Mouse (Mus musculus) kidney, postnatal 36 days (tissue): Measurements from ENCODE around the gene Fbxo24.

Experiments
- DNase-seq, 2 experiments: peaks; one replicate each; pipeline ENCODE4 v3.0.0; 2021 to 2022; ENCODE audit warnings: mixed read lengths in 2 of 2

Fbxo24 gene

DNA sequence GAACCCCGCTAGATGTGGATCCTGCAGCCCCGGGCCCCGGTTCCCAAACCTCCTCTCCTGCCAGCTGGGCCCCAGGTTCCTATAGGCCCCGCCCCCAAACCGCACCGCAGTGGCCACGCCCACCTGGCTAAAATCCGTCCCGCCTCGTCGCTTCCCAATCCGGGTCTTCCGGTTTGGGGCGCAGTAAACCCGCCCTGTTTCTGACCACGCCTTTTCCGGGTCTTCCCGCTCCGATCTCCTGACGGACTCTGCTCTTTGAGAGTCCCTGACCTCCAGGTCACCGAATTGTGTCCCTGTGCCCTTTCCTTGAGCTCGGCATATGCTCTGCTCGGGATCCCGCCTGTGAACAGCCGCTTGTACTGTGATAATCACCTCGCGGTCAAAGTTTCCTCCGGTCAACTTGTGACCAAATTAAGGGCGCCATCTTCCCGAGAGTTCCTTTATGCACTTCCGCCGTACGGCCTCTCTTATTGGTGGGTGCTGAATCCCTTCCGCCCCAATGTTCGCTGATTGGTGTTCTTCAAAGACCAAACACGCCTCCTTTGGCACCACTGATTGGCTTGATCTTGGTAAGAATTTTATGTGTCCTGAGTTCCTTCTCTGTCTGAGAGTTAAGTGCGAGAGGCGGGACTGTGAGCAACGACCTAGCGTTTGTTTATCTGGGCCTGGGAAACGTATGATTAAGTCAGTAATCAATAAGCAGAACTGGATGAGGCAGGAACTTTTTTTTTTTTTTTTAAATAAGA, 28.0 kb downstream of the Fbxo24 start, which contains the start of gene Mospd3:
Gene Mospd3 (minus strand): TSS at position 440 of the 746 bp plus-strand sequence.
- peak; percentile 98 to 99 for DNase-seq

DNA sequence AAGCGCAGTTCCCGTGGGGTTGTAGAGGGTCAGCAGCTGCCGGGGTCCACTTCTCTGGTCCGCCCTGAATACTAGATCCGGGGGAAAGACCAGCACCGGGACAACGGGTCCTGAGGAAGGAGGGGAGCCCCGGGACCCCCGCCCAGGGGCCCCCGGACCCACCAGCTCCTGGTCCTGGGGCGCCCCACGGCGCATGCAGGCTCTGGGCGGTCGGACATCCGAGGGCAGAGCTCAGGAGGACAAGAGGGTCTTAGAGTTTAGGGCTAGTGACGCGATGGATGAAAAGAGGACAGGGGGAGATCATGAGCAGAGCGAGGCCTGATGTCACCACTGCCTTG, 28.6 kb downstream of the Fbxo24 start:
- DNase-seq, result no peak

DNA sequence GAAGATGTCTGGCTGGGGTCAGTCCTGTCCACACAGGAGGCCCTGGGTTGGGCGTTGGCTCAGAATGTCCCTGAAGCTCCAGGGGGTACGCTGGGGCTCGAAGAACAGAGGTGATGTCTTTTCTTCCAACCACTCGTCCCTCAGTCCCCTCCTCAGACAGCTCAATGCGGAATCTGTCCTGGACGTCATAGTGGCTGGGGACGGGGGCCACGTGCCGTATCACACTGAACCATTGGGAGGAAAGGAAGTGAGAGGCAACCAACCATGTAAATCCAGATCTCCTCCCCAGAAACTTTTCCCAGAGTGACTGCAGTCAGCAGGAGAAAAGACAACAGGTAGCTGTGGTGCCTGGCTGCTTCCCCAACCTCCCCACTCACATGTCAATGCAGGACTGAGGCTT, 29.2 kb downstream of the Fbxo24 start:
- DNase-seq, result peak in 1 of 2 experiments; percentile 19

DNA sequence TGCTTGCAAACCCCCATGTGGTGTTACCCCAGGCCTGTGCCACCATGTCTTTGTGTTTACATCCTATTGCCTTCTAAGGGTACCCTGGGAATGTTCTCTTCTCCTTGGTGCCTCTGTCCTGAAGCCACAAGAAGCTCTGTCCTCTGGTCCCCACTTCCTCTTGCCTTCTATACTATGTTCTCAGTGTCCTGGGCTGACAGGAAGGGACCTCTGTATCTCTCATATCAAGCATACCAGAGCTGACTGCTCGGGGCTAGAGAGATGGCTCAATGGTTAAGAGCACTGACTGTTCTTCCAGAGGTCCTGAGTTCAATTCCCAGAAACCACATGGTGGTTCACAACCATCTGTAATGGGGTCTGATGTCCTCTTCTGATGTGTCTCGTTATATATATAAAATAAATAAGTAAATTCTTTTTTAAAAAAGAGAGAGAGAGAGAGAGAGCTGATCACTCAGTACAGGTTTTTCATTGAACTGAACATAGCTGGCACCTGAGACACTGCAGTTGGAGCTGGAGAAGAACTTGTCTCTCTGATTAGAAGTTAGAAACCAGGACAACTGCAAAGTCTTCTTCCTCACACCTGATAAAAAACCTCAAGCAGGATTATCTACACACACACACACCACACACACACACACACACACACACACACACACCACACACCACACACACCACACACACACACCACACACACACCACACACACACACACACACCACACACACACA, 30.5 kb downstream of the Fbxo24 start:
- DNase-seq, result no peak

DNA sequence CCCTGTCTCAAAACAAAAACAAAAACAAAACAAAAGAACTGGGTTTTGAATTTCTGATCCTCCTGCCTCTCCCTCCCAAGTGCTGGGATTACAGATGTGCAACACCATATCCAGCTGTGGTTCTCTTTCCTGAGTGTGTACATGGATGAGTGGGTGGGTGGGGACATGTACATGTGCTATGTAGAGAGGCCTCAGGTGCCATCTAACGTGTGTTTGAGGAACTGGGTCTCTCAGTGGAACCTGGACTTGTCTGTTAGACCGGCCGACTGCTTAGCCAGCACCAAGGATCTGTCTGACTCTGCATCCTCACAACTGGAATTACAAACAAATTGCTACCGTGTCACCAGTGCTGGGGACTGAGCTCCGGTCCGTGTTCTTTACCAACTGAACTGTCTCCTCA, 31.2 kb downstream of the Fbxo24 start:
- DNase-seq, result no peak

DNA sequence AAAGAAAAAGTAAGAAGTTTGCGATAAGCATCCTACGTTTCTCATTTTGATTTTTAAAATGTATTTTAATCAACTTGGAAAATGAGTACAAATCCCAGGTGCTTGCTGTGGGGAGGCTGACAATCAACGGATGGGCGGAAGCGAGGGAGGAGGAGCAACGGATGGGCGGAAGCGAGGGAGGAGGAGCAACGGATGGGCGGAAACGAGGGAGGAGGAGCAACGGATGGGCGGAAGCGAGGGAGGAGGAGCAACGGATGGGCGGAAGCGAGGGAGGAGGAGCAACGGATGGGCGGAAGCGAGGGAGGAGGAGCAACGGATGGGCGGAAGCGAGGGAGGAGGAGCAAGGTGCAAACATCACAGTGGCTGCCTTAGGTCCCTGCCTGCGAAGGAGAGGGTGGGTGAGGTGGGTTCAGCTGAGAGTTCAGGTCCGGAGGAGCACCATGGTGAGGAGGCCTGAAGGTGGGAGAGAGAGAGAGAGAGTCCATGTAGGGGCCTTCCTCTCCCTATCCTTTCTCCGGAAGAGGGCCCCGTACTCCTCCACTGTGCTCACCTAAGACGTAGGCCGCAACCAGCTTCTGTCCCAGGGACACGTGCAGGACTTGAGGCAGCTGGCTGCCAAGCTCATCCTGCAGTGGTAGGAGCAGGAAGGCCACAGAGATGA, 32.1 kb downstream of the Fbxo24 start:
- DNase-seq, result peak in 1 of 2 experiments; percentile 22

DNA sequence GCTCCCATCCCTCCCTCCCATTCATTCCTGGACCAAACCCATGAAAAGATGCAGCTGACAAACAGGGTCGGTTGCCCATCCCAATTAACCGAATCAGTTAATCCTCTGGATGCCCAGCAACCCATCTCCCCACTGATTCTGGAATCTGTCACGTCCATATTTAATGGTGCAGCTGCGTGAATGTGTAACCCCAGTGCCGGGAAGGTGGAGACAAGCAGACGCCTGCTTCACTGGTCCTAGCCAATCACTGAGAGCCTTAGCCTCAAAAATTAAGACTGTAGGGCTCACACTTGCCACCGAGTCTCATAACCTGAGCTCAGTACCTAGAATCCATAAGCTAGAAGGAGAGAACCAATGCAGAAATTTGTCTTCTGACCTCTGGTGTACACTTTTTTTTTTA, 32.9 kb downstream of the Fbxo24 start:
- DNase-seq, result no peak

DNA sequence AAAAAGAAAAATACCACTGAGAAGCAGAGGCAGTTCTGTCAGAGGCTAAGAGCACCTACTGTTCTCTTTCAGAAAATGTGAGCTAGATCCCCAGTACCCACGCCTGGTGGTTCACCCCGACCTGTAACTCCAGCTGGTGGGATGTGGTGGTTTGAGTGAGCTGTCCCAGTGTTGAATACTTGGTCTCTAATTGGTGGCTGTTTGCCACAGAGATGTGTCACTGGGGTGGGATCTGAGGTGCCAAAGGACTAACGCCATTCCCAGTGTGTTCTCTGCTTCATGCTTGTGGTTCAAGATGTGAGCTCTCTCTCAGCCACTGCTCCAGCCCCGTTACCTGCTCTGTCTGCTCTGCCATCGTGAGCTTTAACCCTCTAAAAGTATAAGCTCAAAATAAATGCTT, 38.3 kb downstream of the Fbxo24 start:
- no peak for DNase-seq

DNA sequence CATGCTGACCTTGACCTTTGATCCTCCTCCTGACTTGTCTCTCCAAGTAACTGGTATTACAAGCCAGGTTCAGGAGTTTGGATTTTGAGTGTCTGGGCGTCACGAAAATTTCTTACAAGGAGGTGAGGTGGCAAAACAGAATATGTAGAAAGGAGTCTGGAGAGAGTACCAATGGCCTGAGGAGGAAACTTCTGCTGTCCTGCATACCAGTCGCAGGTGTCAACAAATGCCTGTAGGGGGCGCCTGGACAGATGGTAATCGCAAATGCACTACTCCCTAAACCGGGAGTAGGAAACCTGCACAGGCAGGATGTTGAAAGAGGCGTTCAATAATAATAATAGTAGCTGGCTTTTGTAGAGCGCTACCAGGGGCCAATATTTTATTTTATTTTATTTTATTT, 43.8 kb downstream of the Fbxo24 start:
- peak; percentile 80 to 89 for DNase-seq

DNA sequence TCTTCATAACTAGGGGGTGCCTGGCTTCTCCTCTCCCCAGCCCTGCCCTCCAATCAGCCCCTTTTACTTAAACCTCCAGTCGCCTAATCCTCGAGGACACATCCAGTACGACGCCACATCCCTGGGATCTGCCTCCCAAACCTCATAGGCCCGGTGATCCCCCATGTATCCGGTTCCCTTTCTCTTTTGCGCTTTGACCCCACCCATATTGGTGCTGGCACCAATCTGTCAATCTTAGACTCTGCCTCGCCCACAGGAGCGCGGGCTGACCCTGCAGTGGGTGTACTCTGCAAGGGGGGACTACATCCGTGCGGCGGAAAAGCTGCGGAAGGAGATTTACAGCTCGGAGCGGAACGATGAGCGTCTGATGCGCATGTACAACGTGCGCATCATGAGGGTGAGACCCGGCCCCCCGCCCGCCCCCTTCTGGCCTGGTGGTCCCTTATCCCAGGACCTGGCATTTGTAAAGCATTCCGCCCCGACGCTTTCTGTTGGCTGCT, 45.1 kb downstream of the Fbxo24 start:
- DNase-seq, result no peak

DNA sequence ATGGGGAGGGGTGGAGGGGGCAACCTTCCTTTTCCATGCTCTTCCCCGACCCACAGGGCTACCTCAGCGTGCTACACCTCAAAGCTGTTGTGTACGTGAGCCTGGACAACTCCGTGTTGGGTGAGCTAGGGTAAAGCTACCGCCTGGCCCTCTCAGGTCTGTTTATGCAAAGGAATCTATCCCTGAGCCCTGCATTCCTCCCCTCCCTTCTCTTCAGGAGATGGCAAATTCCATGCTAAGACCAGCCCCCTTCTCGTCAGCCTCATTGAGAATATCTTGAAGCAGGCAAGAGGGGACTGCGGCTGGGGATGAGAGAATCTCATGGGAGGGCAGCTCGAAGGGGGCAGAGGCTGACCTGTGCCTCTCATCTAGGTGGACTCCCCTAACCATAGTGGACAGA, 46.1 kb downstream of the Fbxo24 start:
- no peak for DNase-seq

DNA sequence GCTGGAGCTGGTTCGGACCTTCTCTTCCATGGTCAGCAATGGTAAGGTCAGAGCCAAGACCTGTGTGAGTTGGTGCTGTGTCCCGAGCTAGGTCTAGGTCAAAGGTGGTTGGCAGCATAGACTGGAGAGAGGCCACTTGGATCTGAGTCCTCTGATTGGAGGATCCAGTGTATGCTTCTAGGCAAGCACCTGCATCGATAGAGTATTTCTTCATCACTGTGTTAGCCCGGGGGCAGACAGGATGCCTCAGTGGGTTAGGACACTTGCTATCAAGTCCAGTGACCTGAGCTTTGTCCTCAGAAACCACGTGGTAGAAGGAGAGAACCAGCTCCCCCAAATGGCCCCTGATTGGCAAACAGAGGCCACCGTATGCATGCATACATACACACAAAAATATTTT, 48.6 kb downstream of the Fbxo24 start:
- no peak for DNase-seq

DNA sequence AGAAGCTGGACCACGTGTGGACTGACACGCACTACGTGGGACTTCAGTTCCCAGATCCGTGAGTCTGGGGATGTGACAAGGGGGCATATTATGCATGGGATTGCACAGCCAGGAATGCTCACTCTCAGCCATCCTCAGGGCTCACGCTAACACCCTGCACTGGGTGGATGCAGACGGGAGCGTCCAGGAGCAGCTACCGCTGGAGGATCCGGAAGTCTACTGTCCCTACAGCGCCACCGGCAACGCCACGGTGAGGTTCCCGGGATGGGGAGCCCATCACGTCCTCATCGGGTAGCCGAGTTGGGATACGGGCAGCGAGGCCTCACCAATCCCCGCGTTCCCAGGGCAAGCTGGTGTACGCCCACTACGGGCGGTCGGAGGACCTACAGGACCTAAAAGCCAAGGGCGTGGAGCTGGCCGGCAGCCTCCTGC, 54.3 kb downstream of the Fbxo24 start:
- peak; percentile 27 to 58 for DNase-seq

DNA sequence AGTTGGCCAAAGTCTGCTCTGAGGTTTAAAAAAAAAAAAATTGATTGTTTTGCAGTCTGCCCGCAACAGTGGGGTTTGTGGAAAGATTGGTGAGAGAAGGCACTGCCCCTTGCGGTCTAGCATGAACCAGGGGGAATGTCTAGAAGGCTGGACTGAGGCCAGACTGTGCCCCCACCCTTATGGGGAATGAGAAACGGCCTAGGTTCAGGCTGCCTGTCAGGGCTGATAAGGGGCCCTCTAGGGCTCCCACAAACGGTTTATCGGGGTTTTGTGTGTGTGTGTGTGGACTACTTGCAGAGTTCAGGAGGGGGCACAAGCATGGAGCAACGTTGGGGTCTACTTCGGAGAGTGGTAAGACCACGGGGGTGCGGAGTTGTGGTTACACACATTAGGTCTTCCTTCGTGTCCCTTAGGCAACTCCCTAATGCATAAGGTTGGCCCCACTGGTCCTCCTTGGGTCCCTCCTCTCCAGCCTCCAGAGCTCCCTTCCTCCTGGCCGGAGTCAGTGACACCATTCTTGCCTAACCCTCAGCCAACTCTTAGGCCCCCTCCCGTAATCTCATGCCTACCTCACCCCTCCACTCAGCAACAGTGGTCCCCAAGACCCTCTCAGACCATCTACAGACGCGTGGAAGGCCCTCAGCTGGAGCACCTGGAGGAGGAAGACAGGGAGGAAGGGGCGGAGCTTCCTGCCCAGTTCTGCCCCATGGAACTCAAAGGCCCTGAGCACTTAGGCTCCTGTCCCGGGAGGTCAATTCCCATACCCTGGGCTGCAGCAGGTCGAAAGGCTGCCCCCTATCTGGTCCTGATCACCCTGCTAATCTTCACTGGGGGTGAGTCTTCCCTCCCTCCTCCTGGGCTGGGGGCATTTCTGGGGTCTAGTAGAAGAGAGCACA, 57.9 kb downstream of the Fbxo24 start:
- no peak for DNase-seq

DNA sequence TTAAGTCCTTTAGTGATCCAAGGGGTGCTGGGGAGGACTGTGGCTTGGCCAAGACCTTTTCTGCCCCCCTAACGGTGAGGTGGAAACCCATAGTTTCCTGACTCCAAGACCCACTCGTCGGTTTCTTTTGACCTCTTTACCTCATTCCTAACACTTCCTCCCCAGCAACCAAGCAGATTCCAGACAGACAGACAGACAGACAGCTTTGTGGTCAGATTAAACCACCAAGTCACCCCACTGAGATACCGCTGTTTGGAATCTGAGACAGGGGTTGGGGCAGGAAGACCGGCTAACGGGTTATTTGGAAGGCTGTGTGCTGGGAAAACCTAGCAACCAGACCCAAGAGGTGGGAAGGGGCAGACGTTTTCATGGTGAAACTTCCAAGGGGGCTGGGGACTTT, 58.6 kb downstream of the Fbxo24 start:
- no peak for DNase-seq

DNA sequence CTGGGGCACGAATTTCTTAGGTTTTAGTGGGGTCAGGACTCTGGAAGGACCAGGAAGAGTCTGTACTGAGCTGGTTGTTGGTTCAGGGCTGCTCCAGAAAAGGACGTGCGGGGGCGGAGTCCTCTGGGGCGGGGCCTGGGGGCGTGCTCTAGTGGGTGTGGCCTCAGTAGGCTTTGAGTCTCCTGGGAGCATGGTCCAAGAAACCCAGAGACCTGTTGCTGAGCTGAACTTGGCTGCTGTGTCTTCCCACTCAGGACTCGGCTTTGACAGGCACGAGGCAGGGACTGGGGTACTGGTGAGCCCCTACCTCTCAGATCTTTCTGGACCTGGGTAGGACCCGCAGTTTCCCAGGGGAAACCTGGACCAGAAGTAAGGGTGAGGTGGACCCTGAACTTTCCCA, 59.1 kb downstream of the Fbxo24 start, which contains the start of gene Tfr2:
Gene Tfr2 (plus strand): TSS at position 176 of the 400 bp plus-strand sequence.
- DNase-seq, result peak; percentile 60 to 82

DNA sequence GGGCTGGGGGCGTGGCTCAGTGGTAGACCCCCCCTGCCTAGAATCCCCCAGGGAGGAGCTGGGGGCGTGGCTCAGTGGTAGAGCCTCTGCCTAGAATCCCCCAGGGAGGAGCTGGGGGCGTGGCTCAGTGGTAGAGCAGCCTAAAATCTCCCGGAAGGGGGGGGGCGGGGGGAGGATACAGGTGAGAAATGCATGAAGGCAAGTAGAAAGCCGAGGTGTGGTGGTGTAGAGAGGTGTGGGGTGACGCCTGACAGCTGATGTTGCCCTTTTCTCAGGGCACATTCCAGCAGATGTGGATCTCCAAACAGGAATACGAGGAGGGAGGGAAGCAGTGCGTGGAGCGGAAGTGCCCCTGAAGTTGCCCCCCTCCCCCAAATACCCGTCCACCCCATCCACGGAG, 59.8 kb downstream of the Fbxo24 start:
- DNase-seq, result no peak

DNA sequence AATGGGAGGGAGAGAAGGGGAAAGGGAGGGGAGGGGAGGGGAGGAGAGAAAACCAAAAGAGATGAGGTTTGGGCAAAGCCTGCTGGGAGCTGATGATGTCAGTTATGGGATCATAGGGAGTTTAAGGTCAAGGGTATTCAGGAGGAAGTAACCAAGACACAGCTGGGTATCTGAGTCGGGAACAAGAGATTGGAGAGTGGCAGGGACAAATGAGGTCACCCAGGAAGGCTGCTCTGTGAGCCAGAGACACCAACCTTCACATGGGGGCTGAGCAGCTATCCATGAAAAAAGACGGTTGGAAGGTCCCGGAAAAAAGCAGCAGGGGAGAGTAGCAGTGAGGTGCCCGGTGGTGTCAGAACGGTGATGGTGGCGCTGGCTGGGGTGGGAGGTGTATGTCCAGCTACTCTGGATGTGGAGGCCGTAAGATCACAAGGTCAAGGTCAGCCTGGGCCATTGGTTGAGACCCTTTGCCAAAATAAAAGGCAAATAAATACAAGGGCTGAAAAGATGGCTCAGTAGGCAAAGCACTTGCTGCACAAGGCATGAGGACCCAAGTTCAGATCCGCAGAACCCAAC, 60.5 kb downstream of the Fbxo24 start:
- no peak for DNase-seq

DNA sequence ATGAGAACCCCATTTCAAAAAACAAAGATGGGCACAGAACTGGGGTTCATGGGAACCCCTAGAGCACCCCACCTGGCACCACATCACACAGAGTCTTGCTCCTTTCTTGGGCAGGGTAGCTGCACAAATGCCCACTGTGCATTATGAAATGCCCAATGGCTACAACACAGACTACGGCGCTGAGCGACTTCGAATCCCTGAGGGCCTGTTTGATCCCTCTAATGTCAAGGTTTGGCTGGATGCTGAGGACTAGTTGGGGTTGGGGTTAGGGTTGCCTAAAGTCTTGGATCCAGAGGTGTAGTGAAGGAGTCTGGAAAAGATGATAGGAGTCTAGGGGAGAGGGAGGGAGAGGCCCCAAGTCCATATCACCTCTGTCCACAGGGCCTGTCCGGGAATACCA, 62.4 kb downstream of the Fbxo24 start:
- DNase-seq, result no peak

DNA sequence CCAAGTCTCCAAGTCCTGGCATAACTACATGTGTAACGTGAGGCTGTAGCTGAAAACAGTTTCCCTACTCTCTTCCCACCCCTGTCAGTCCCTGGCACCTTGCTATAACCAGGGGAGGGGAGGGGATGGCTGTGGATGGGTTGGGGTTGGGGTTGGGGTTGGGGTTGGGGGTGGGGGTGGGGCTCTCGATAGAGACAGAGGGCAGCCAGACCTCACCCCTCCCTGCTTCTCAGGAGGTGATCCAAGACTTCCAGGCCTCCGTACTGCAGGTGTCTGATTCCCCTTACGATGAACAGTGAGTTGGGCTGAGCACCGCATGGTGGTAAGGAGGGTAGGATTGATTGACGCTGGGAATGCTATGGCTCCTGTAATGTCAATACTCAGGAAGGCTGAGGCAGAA, 63.1 kb downstream of the Fbxo24 start:
- no peak for DNase-seq

DNA sequence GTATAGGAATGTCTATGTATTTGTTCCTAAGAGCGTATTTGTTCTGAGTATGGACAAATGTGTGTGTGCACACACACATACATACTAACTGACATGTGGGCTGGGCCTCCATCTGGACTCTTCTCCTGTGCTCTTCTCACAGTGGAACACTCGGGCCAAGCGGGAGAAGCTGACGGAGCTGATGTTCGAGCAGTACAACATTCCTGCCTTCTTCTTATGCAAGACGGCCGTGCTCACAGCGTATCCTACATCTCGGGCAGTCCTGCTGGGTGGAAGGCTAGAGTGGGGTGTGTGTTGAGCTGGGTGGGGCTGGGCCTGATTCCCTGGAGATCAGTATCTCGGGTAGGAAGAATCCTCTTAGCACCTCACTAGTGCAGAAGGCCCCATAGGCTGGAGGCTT, 65.8 kb downstream of the Fbxo24 start:
- DNase-seq, result no peak
